9 mouse cellular contexts compared by ENCODE assay signal in the genomic region with DNA sequence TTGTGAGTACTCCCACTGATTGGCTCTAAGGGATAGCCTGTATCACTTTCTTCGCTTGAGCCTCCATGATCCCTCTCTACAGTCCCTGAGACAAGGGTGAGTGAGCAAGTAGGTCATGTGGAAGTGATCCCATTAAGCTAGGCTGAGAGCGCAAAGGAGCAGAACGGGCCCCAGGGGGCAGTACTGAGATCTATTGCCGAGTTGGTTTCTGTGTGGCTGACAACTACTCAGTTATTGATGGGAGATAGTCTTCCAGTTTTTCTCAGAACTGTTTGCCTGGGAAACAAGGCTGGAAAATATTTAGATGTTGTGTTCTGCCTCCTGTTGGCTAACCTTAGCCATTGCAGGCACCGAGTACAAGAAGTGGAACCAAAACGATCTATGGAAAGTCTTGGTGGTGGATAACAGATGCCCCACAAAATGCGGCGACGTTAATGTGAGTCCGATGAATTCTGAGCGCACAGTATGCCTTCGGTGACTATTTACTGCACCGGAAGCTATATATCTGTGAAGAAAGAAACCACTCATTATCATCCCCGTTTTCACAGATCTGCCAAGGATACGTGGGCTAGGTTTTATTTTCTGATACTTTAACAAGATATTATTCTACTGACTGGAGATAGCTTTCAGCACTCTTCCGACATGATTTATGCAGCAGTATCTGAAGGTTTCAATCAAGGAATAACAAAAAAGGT. TPM values are rescaled to one million over a fixed set of nuclear protein-coding genes. Genes with fewer than 3 reads are reported as not detected.
DNase-seq lines count a peak whose midpoint lies in the region; ATAC-seq lines count a peak whose summit lies in the region.
"Had no signal": no experiment of that assay in that cellular context is flagged by ENCODE, and none has a peak within 500 bp of the region (broad histone marks: within the 10 kb centered on the region; RNA-seq: fewer than 3 reads in every experiment).

No protein-coding gene starts in this region.

- peak; percentile 65 for DNase-seq in hindbrain, embryonic 11.5 days (ENCODE audit: low spot score)
- peak; percentile 49 for DNase-seq in embryo, embryonic 9.5 days (ENCODE audit: extremely low spot score)
- peak; percentile 41 for DNase-seq in limb, embryonic 10.5 days (ENCODE audit: low spot score)
- DNase-seq in natural killer cell, adult 2 months (ENCODE audit: low spot score in 2 of 2) = peak; percentile 16 to 36
- DNase-seq in thymus, postnatal 4 days = peak; percentile 75

- H3K36me3 ChIP-seq in hindbrain, embryonic 11.5 days (ENCODE audit: control insufficient read depth, insufficient read depth, low read length) = no peaks in the 10 kb centered on the region
- no peaks in the 10 kb centered on the region for H3K36me3 ChIP-seq in hindbrain, embryonic 13.5 days
- no peaks in the 10 kb centered on the region for H3K36me3 ChIP-seq in limb, embryonic 10.5 days
- H3K36me3 ChIP-seq: stomach, embryonic 15.5 days had no signal

- no peak overlapping the region for H3K9ac ChIP-seq in hindbrain, embryonic 11.5 days (ENCODE audit: low read depth, low read length)
- H3K9ac ChIP-seq in hindbrain, embryonic 13.5 days = no peak overlapping the region
- H3K9ac ChIP-seq: stomach, embryonic 15.5 days had no signal

- no peaks in the 10 kb centered on the region for H3K9me3 ChIP-seq in hindbrain, embryonic 11.5 days (ENCODE audit: control insufficient read depth, low read length)
- H3K9me3 ChIP-seq in hindbrain, embryonic 13.5 days = no peaks in the 10 kb centered on the region
- no peaks in the 10 kb centered on the region for H3K9me3 ChIP-seq in limb, embryonic 10.5 days (replicated peaks)
- H3K9me3 ChIP-seq: stomach, embryonic 15.5 days had no signal

- ATAC-seq in hindbrain, embryonic 11.5 days (ENCODE audit: low FRiP score) = no peak
- no peak for ATAC-seq in hindbrain, embryonic 13.5 days (ENCODE audit: low FRiP score)
- ATAC-seq in activated CD4-positive, CD25-positive, alpha-beta regulatory T cell, adult 4 months = peak; percentile 32
- peak; percentile 50 for ATAC-seq in inflammation-experienced regulatory T-cells, adult 6 months

- WGBS in hindbrain, embryonic 11.5 days = 76% methylated on average over 16 of the region's 16 CpGs
- 75% methylated on average over 16 of the region's 16 CpGs for WGBS in hindbrain, embryonic 13.5 days
- WGBS in limb, embryonic 10.5 days = 81% methylated on average over 16 of the region's 16 CpGs

- H3K4me2 ChIP-seq in hindbrain, embryonic 11.5 days (replicated peaks; ENCODE audit: low read depth, low read length) = no peak overlapping the region
- H3K4me2 ChIP-seq in hindbrain, embryonic 13.5 days = no peak overlapping the region

- no peaks in the 10 kb centered on the region for H3K27me3 ChIP-seq in hindbrain, embryonic 11.5 days (ENCODE audit: control insufficient read depth, insufficient read depth, low read length)
- no peaks in the 10 kb centered on the region for H3K27me3 ChIP-seq in hindbrain, embryonic 13.5 days
- H3K27me3 ChIP-seq in limb, embryonic 10.5 days (ENCODE audit: low read depth, poor library complexity, severe bottlenecking) = no peaks in the 10 kb centered on the region
- H3K27me3 ChIP-seq: stomach, embryonic 15.5 days had no signal

- H3K4me1 ChIP-seq in hindbrain, embryonic 11.5 days (replicated peaks; ENCODE audit: control insufficient read depth, insufficient read depth, low read length) = no peaks in the 10 kb centered on the region
- H3K4me1 ChIP-seq in hindbrain, embryonic 13.5 days (replicated peaks) = no peaks in the 10 kb centered on the region
- peaks cover 3% of the 10 kb centered on the region; the same call in 1 of the 2 replicates for H3K4me1 ChIP-seq in limb, embryonic 10.5 days
- H3K4me1 ChIP-seq: stomach, embryonic 15.5 days had no signal

- no peak overlapping the region for H3K4me3 ChIP-seq in hindbrain, embryonic 11.5 days (ENCODE audit: low read depth, low read length)
- no peak overlapping the region for H3K4me3 ChIP-seq in hindbrain, embryonic 13.5 days
- H3K4me3 ChIP-seq in limb, embryonic 10.5 days = no peak overlapping the region
- H3K4me3 ChIP-seq: stomach, embryonic 15.5 days had no signal

- H3K27ac ChIP-seq in hindbrain, embryonic 11.5 days (ENCODE audit: low read depth, low read length) = no peak overlapping the region
- H3K27ac ChIP-seq in hindbrain, embryonic 13.5 days = no peak overlapping the region
- no peak overlapping the region for H3K27ac ChIP-seq in limb, embryonic 10.5 days
- H3K27ac ChIP-seq: stomach, embryonic 15.5 days had no signal

RNA-seq across cellular contexts. Expression of a gene that starts 24.8 kb away (rescaled TPM):
- 104 and 133 TPM in 2 replicates for polyA plus RNA-seq in hindbrain, embryonic 11.5 days (2014; fragmentation: Nextera tagmentation; extraction: Ambion mirVana)
- polyA plus RNA-seq in hindbrain, embryonic 13.5 days (2015; fragmentation: Nextera tagmentation; extraction: Ambion mirVana) = 146 and 151 TPM in 2 replicates
- 100 to 1,000 TPM; 105 to 107 TPM for polyA plus RNA-seq in activated CD4-positive, CD25-positive, alpha-beta regulatory T cell, adult 4 months (2017; shearing (Covaris generic))
- 100 to 1,000 TPM; 114 to 126 (median 125) TPM for polyA plus RNA-seq in inflammation-experienced regulatory T-cells, adult 6 months (2017; shearing (Covaris generic))
- polyA plus RNA-seq in limb, embryonic 10.5 days (2016; fragmentation: Nextera tagmentation; extraction: Ambion mirVana) = 100 and 114 TPM in 2 replicates

Comparison
In these comparisons a context has a peak if more than half of its experiments do, and no peak if none do; other contexts are left out.
1. ATAC-seq: peak in activated CD4-positive, CD25-positive, alpha-beta regulatory T cell, adult 4 months (single experiment) and inflammation-experienced regulatory T-cells, adult 6 months (single experiment); none in hindbrain, embryonic 11.5 days (single experiment) and hindbrain, embryonic 13.5 days (single experiment).
2. Peak in every context shown above with its lines, with median percentiles within 50 percentile points of each other: DNase-seq.